Mouse (Mus musculus) left cerebral cortex, adult 11 months (tissue): ENCODE results near the gene Rassf1.

ENCODE experiments used
- DNase-seq: peaks from one replicate; pipeline ENCODE4 v3.0.0; 2022; ENCODE audit warnings: low spot score

Gene Rassf1

GRCm38 (mm10) chr9:107541005-107541404 lies 10.3 kb upstream of the Rassf1 start:
- no peak for DNase-seq

- peak; percentile 86 for DNase-seq
These were observed 9.6 kb upstream of the Rassf1 start, which contains the start of the genes Cyb561d2 and Nprl2 for GRCm38 (mm10) chr9:107541474-107542351. Gene Cyb561d2, minus strand, starts transcription at chr9:107542193. Gene Nprl2, plus strand, starts transcription at chr9:107542226.

- no peak for DNase-seq
These were observed 9.0 kb upstream of the Rassf1 start for GRCm38 (mm10) chr9:107542352-107542686.

- DNase-seq: no peak
These were observed 8.6 kb upstream of the Rassf1 start for GRCm38 (mm10) chr9:107542721-107543120.

DNA sequence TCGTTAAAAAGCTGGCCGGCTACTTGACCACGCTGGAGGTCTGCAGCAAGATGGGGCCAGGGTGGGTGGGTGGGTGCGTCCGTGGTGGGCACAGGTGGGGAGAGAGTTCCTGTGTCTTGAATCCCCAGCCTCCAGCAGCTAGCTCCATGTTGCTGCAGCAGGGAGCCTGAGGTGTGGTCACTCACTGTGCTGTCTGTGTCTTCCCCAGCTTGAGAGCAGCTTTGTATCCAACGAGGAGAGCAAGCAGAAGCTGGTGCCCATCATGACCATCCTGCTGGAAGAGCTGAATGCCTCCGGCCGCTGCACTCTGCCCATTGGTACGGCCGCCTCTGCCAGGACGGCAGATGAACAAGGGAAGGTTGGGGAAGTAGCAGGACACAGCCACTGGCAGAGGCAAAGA lies 8.1 kb upstream of the Rassf1 start:
- DNase-seq: no peak

DNA sequence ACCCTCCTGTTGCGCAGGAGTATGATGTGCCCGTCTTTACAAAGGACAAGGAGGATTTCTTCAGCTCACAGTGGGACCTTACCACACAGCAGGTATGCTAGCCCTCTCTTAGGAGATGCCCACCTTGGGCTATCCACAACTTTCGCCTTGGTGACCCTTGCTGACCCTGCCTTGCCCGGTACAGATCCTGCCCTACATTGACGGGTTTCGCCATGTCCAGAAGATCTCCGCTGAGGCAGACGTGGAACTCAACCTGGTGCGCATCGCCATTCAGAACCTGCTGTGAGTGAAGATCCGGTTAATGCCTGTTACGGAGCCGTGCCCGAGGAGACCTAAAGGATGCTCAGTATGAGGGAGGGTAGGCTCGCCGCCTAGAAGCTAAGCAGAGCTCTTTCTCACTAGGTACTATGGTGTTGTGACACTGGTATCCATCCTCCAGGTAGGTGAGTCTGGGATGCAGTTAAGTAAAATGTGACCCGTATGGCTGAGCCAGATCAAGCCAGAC lies 7.1 kb upstream of the Rassf1 start:
- no peak for DNase-seq

DNA sequence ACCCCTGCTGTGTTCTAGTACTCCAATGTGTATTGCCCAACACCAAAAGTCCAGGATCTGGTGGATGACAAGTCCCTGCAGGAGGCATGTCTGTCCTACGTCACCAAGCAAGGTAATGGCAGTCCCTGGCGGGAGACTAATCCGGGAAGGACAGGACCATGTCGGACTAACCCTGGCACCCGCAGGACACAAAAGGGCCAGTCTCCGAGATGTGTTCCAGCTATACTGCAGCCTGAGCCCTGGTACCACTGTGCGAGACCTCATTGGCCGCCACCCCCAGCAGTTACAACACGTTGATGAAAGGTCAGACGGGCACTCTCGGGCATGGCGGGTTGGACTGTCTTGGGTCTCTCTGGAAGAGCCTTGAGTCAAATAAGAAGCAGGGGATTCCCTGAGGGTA lies 6.6 kb upstream of the Rassf1 start:
- DNase-seq: no peak

GRCm38 (mm10) chr9:107545199-107545598 lies 6.2 kb upstream of the Rassf1 start:
- DNase-seq: no peak

- no peak for DNase-seq
These were observed 5.8 kb upstream of the Rassf1 start for GRCm38 (mm10) chr9:107545602-107546001.

DNA sequence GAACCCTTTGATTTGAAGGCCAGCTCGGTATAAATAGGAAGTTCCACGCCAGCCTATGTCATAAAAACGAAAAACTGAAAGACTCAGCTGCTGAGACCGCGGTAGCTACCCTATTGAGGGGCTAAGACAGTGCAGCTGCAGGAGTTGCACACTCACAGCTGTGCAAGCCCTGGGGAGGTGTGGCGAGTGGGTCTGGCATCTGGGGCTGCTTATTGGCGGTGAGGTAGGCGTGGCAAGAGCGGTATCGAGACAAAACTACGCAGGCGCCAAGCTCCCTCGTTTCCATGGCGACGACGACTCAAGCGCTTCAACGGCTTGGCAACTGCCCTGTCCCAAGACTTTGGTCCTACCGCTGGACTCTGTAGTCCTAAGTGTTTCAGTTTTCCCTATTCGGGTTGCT lies 4.3 kb upstream of the Rassf1 start, which contains the start of gene Zmynd10:
Zmynd10 (plus strand) TSS at position 273 of the 400 bp plus-strand sequence.
- peak; percentile 80 for DNase-seq

GRCm38 (mm10) chr9:107547957-107548356 lies 3.4 kb upstream of the Rassf1 start:
- DNase-seq: no peak

DNA sequence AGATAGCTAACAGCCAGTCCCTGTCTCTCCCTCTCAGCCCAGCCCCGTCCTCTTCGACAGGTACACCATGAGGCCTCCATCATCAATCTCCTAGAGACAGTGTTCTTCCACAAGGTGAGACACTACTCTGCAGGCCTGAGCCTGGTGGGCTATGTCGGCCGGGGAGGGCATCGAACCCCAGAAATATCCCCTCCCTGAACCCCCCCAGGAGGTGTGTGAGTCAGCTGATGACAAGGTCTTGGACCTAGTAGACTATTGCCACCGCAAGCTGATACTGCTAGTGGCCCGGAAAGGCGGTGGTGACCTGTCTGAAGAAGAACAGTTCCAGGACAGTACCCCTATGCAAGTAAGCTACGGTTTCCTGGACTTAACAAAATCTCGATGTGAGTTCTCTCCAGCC lies 2.5 kb upstream of the Rassf1 start:
- DNase-seq: no peak

DNA sequence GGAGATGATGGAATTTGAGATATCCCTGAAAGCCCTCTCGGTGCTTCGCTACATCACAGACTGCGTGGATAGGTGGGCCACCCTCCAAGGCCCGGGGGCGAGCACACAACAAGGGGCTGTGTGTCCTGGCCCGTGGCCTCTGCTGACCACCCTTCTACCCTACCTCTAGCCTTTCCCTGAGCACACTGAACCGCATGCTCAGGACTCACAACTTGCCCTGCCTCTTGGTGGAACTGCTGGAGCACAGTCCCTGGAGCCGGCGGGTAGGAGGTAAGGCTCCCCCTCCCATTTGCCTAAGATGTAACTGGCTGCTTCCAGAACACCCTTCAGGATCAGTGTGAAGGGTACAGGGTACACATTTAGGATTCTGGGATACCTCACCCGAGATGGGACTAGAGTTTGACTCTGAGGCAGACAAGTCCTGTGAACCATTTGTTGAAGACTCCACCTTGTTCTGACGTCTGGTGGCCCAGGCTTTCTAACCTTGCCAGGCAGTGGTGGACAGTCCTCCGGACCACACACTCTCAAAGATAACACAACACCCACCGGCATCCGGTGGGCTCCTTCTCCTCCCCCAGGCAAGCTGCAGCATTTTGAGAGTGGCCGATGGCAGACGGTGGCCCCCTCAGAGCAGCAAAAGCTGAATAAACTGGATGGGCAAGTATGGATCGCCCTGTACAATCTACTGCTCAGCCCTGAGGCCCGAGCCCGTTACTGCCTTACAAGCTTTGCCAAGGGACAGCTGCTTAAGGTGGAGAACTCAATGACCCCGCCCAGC lies 1.9 kb upstream of the Rassf1 start:
- DNase-seq: no peak

GRCm38 (mm10) chr9:107550491-107551116 lies 751 bp upstream of the Rassf1 start:
- DNase-seq: no peak

- DNase-seq: no peak
These were observed 568 bp downstream of the Rassf1 start for GRCm38 (mm10) chr9:107551890-107552355.

GRCm38 (mm10) chr9:107552690-107553393 lies 1.5 kb downstream of the Rassf1 start:
- no peak for DNase-seq

GRCm38 (mm10) chr9:107553541-107554318 lies 2.4 kb downstream of the Rassf1 start:
- DNase-seq: no peak

DNA sequence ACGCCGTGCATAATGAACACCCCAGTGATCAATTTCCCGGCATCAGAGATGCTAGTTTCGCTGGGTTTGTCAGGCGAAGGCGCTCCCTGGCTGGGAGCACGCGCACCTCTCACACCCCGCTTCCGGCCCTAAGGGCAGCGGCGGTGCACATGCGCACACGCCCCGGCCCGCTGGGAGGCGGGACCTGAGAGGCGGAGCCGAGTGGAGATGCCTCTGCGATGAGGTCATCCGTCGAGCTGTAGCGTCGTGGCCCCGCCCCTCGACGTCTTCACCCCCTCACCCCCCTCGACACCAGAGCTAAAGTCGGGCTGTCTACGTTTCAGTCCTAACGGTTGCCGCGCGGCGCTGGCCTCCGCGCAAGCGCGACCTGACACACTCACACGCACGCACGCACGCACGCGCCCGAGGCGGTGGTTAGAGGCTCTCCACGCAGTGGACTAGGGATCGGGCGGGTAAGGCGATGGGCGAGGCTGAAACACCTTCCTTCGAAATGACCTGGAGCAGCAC lies 3.0 kb downstream of the Rassf1 start:
- DNase-seq: peak; percentile 95

- DNase-seq: no peak
These were observed 3.7 kb downstream of the Rassf1 start for GRCm38 (mm10) chr9:107555031-107555457.

DNA sequence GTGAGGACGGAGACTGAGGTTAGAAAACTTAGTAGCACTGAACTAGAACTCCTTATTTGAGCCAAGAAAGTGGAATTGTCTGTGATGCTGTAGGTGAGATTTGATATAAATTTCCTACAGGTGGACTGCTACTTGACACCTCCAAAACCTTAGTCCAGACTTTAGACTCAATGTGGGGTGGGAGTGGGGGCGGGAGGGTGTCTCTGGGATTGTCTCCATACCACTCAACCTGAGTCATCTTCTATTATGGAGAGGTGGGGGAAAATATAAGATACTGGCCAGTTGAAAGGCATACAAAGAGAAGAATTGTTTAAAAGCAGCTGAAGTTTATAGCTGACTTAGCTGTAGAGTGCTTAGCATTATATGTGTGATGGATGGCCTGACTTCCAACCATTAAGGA lies 4.3 kb downstream of the Rassf1 start:
- DNase-seq: no peak

GRCm38 (mm10) chr9:107556346-107556745 lies 5.0 kb downstream of the Rassf1 start:
- DNase-seq: no peak
